Mouse (Mus musculus) ovary, adult 10 weeks (tissue): ENCODE results near the gene 4930550L24Rik. TPM values are rescaled to one million over a fixed set of nuclear protein-coding genes. Genes with fewer than 3 reads are reported as not detected.

Experiments used
- polyA plus RNA-seq: library from polyadenylated mRNA; stranded (reverse); fragments of 350-450 nt; fragmentation: Illumina TruSeq; extraction: RNeasy Lipid Tissue Mini Kit (QIAGEN cat#74804); gene quantifications from one replicate; pipeline ENCODE4 v1.2.3, GENCODE M21; 2014

4930550L24Rik gene
- polyA plus RNA-seq = not detected

GRCm38 (mm10) chrX:58909060-58909459 lies at the start of gene 4930550L24Rik:
Gene 4930550L24Rik (plus strand): TSS chrX:58909360.

